Mouse (Mus musculus): ENCODE measurements around the gene Ctrl. TPM values are rescaled to one million over a fixed set of nuclear protein-coding genes. Genes with fewer than 3 reads are reported as not detected.

Ctrl gene
- polyA plus RNA-seq, 1 experiment from 2014 or later = 2.6 TPM

DNA sequence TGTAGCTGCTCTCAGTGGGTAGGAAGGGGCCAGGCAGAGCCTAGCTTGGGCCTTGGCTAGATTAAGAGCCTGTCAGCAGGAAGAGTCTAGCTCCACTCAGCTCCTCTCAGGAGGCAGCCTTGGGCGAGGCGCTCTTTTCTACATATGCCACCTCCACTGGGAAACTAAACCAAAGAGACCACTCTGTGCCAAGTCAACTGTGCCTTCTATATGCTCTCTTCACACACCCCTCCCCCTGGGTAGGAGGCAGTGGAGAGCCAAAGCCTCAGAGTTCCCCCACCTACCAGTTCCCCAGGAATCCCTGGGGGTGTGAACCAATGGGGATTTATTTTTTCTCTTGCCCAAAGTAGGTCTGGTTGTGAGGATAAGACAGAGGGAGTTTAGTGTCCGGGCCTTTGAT is 2.4 kb downstream of the Ctrl start:
- ATAC-seq = no peak

DNA sequence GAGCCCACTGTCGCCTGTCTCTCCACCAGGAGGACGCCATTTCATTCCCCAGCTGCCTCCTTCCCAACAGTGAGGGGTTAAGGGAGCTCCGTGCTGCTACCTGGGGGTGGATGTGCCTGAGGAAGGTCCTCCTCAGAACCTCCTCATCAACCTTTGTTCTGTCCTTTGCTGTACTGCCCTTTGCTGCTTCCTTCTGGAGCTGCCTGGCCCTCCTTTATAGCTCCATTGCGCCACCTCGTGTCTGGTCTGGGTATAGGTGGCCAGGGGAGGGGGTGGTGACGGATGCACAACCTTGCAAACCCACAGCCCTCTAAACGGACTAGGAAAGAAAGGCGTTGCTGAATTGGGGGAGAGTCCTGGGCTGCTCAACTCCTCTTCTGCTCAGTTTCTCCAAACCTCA is 3.1 kb downstream of the Ctrl start:
- Histone ChIP-seq H3K27me3 (replicated peaks; ENCODE audit: control insufficient read depth, insufficient read depth, low read length) (no peaks in the 10 kb centered on the region), H3K36me3 (ENCODE audit: control insufficient read depth, insufficient read depth) (no peaks in the 10 kb centered on the region; the same call in 1 of the 2 replicates), H3K9ac (replicated peaks; ENCODE audit: low read depth, low read length) (peak overlapping the region; percentile 50; the same call in 1 of the 2 replicates), H3K27ac (ENCODE audit: low read length) (no peak overlapping the region), H3K4me3 (replicated peaks; ENCODE audit: low read length) (no peak overlapping the region), H3K4me1 (replicated peaks; ENCODE audit: control insufficient read depth, insufficient read depth, low read length) (peaks cover 4% of the 10 kb centered on the region; the same call in 1 of the 2 replicates), H3K9me3 (ENCODE audit: control insufficient read depth, low read length) (no peaks in the 10 kb centered on the region), H3K4me2 (ENCODE audit: low read length) (no peak overlapping the region)
- peak; percentile 68 for ATAC-seq
- 15% methylated on average over 8 of the region's 8 CpGs for WGBS

More for the DNA sequence above, 2.4 kb downstream of the Ctrl start:
- no peaks in the 10 kb centered on the region for H3K9me3 ChIP-seq (ENCODE audit: control insufficient read depth, low read length)
- H3K27ac ChIP-seq (ENCODE audit: low read length) = no peak overlapping the region
- no peak overlapping the region for H3K4me3 ChIP-seq (replicated peaks; ENCODE audit: low read length)
- no peak overlapping the region for H3K4me2 ChIP-seq (ENCODE audit: low read length)
- H3K4me1 ChIP-seq (replicated peaks; ENCODE audit: control insufficient read depth, insufficient read depth, low read length) = peaks cover 4% of the 10 kb centered on the region
- 95% methylated on average over 3 of the region's 3 CpGs for WGBS
- H3K36me3 ChIP-seq (ENCODE audit: control insufficient read depth, insufficient read depth) = no peaks in the 10 kb centered on the region; the same call in 1 of the 2 replicates
- no peak overlapping the region for H3K9ac ChIP-seq (replicated peaks; ENCODE audit: low read depth, low read length)
- H3K27me3 ChIP-seq (replicated peaks; ENCODE audit: control insufficient read depth, insufficient read depth, low read length) = no peaks in the 10 kb centered on the region

- Histone ChIP-seq H3K9me3 (ENCODE audit: control insufficient read depth, low read length) (no peaks in the 10 kb centered on the region), H3K9ac (replicated peaks; ENCODE audit: low read depth, low read length) (no peak overlapping the region), H3K4me3 (replicated peaks; ENCODE audit: low read length) (no peak overlapping the region), H3K27me3 (replicated peaks; ENCODE audit: control insufficient read depth, insufficient read depth, low read length) (no peaks in the 10 kb centered on the region), H3K4me2 (ENCODE audit: low read length) (no peak overlapping the region), H3K27ac (ENCODE audit: low read length) (no peak overlapping the region), H3K36me3 (ENCODE audit: control insufficient read depth, insufficient read depth) (no peaks in the 10 kb centered on the region; the same call in 1 of the 2 replicates), H3K4me1 (replicated peaks; ENCODE audit: control insufficient read depth, insufficient read depth, low read length) (no peaks in the 10 kb centered on the region)
- no peak for ATAC-seq
- WGBS = 72% methylated on average over 3 of the region's 3 CpGs
Observed at GRCm38 (mm10) chr8:105925123-105925522, 8.5 kb downstream of the Ctrl start.

DNA sequence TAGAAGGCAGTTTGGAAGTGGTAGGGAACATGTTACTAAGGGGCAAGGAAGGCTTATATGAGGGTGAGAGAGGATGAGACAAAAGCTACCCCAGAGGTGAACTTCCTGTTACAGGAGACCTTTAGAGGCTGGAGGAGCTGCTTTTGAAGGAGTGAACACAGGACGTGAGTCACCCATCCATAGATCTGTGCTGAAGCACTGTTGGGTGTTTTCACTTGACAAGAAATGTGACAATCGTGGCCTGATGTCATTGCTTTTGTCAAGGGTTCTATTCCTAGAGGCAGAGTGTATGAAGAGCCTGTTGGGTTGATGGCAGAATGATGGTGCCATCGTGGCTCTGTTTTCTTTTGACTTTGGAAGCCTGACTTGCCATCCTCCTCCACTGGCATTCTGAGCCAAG is 14.3 kb downstream of the Ctrl start:
- Histone ChIP-seq H3K4me3 (replicated peaks; ENCODE audit: low read length) (no peak overlapping the region), H3K9ac (replicated peaks; ENCODE audit: low read depth, low read length) (no peak overlapping the region), H3K9me3 (ENCODE audit: control insufficient read depth, low read length) (no peaks in the 10 kb centered on the region), H3K4me1 (replicated peaks; ENCODE audit: control insufficient read depth, insufficient read depth, low read length) (no peaks in the 10 kb centered on the region), H3K27ac (ENCODE audit: low read length) (no peak overlapping the region), H3K4me2 (ENCODE audit: low read length) (no peak overlapping the region), H3K27me3 (replicated peaks; ENCODE audit: control insufficient read depth, insufficient read depth, low read length) (no peaks in the 10 kb centered on the region), H3K36me3 (ENCODE audit: control insufficient read depth, insufficient read depth) (peaks cover 3% of the 10 kb centered on the region; the same call in 1 of the 2 replicates)
- WGBS = 90% methylated on average over 3 of the region's 3 CpGs
- ATAC-seq = no peak

GRCm38 (mm10) chr8:105900941-105901616 is 32.6 kb downstream of the Ctrl start:
- H3K9ac ChIP-seq (replicated peaks; ENCODE audit: low read depth, low read length) = peak overlapping the region; percentile 99
- H3K27me3 ChIP-seq (replicated peaks; ENCODE audit: control insufficient read depth, insufficient read depth, low read length) = no peaks in the 10 kb centered on the region
- no peaks in the 10 kb centered on the region for H3K9me3 ChIP-seq (ENCODE audit: control insufficient read depth, low read length)
- peak overlapping the region; percentile 92 for H3K4me2 ChIP-seq (ENCODE audit: low read length)
- H3K36me3 ChIP-seq (ENCODE audit: control insufficient read depth, insufficient read depth) = no peaks in the 10 kb centered on the region
- peaks cover 9% of the 10 kb centered on the region for H3K4me1 ChIP-seq (replicated peaks; ENCODE audit: control insufficient read depth, insufficient read depth, low read length)
- ATAC-seq = no peak
- peak overlapping the region; percentile 95 for H3K4me3 ChIP-seq (replicated peaks; ENCODE audit: low read length)
- H3K27ac ChIP-seq (ENCODE audit: low read length) = peak overlapping the region; percentile 75
- 39% methylated on average over 16 of the region's 16 CpGs for WGBS

DNA sequence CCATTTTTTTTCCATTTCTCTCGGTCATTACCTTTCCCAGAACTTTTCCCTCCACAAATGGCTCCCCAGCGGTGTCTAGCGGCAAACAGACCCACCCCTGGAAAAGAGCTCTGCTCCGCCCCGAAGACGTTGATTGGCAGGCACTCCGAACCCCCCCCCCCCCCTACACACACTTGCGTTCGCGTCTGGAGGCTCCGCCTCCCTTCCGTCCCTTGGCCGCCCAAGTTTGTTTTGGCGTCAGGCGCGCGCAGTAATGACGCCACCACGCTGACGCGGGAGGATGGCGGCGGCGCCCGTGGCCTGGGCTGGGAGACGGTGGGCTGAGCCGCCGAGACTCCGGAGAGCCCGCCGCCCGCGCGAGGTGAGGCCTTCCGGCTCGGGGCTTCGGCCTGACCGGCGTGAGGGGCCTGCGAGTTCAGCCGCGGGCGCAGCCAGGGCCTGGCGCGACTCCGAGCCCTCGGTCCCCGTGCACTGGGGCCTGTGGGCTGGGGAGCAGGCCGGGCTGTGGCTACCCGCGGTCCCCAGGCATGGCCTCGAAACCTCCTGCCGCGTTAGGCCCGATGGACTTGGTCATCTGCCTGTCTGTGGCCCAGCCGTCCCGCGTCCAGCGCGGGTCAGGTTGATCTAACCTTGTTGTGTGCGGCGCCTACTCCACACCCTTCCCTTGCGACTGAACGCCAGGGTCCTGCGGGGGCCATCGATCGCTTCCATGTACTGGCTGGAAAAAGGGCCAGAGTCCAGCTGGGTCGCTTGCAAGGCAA is 33.3 kb downstream of the Ctrl start, which contains the start of gene Pskh1:
Gene Pskh1 (plus strand): TSS at position 262 of the 761 bp plus-strand sequence.
- H3K4me3 ChIP-seq (replicated peaks; ENCODE audit: low read length) = peak within 1 kb of the TSS; percentile 95
- no peaks in the 10 kb centered on the region for H3K9me3 ChIP-seq (ENCODE audit: control insufficient read depth, low read length)
- peak within 1 kb of the TSS; percentile 92 for H3K4me2 ChIP-seq (ENCODE audit: low read length)
- ATAC-seq = peak; percentile 95
- H3K27ac ChIP-seq (ENCODE audit: low read length) = peak within 1 kb of the TSS; percentile 75
- peaks cover 9% of the 10 kb centered on the region for H3K4me1 ChIP-seq (replicated peaks; ENCODE audit: control insufficient read depth, insufficient read depth, low read length)
- H3K36me3 ChIP-seq (ENCODE audit: control insufficient read depth, insufficient read depth) = no peaks in the 10 kb centered on the region
- H3K27me3 ChIP-seq (replicated peaks; ENCODE audit: control insufficient read depth, insufficient read depth, low read length) = no peaks in the 10 kb centered on the region
- 0% methylated on average over 68 of the region's 68 CpGs for WGBS
- peak within 1 kb of the TSS; percentile 99 for H3K9ac ChIP-seq (replicated peaks; ENCODE audit: low read depth, low read length)

DNA sequence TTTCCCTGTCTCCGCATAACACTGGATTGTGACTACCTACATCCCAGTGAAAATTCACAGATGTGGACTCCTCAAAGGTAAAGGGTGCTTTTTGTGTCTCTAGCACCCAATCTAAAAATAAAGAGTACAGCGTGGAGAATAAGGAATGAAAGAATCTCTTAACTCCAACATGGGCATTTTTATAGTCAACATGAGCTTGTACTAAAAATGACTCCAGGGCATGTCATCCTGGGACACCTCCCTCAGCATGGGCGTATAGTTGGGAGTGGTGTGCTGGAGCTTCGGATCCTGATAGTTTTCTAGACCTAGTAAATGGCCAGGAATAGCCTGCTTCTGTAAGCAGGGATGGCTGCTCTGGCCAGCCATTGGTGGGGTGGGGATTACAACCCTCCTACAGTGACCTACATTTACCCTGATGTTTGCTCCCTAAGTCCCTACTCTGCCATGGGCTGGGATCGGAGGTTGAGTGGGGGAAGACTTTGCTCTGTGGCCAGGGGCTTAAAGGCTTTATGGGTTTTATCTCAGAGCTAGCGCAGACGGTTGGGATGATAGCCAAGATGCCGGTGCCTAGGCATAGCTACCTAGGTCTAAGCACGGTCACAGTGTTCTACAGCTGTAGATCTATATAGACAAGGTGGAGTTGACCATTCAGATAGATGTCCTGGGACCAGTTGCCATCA is 35.7 kb downstream of the Ctrl start:
- 74% methylated on average over 9 of the region's 9 CpGs for WGBS
- ATAC-seq = no peak
- Histone ChIP-seq H3K27me3 (replicated peaks; ENCODE audit: control insufficient read depth, insufficient read depth, low read length) (no peaks in the 10 kb centered on the region), H3K4me1 (replicated peaks; ENCODE audit: control insufficient read depth, insufficient read depth, low read length) (peaks cover 12% of the 10 kb centered on the region), H3K9ac (replicated peaks; ENCODE audit: low read depth, low read length) (no peak overlapping the region), H3K4me3 (replicated peaks; ENCODE audit: low read length) (no peak overlapping the region), H3K9me3 (ENCODE audit: control insufficient read depth, low read length) (no peaks in the 10 kb centered on the region), H3K27ac (ENCODE audit: low read length) (no peak overlapping the region), H3K36me3 (ENCODE audit: control insufficient read depth, insufficient read depth) (no peaks in the 10 kb centered on the region), H3K4me2 (ENCODE audit: low read length) (no peak overlapping the region)

- 3% methylated on average over 11 of the region's 11 CpGs for WGBS
- Histone ChIP-seq H3K36me3 (ENCODE audit: control insufficient read depth, insufficient read depth) (peaks cover 27% of the 10 kb centered on the region), H3K27me3 (replicated peaks; ENCODE audit: control insufficient read depth, insufficient read depth, low read length) (no peaks in the 10 kb centered on the region), H3K4me2 (ENCODE audit: low read length) (no peak within 1 kb of the TSS), H3K9me3 (ENCODE audit: control insufficient read depth, low read length) (no peaks in the 10 kb centered on the region), H3K27ac (ENCODE audit: low read length) (no peak within 1 kb of the TSS), H3K4me1 (replicated peaks; ENCODE audit: control insufficient read depth, insufficient read depth, low read length) (peaks cover 3% of the 10 kb centered on the region; the same call in 1 of the 2 replicates), H3K9ac (replicated peaks; ENCODE audit: low read depth, low read length) (no peak within 1 kb of the TSS), H3K4me3 (replicated peaks; ENCODE audit: low read length) (no peak within 1 kb of the TSS)
- ATAC-seq = peak; percentile 87
Observed at GRCm38 (mm10) chr8:105893339-105893738, 40.3 kb downstream of the Ctrl start, which contains the start of gene Nrn1l. Gene Nrn1l (plus strand): TSS chr8:105893567.

GRCm38 (mm10) chr8:105892432-105892831 is 41.2 kb downstream of the Ctrl start:
- no peak overlapping the region for H3K9ac ChIP-seq (replicated peaks; ENCODE audit: low read depth, low read length)
- H3K9me3 ChIP-seq (ENCODE audit: control insufficient read depth, low read length) = no peaks in the 10 kb centered on the region
- no peak overlapping the region for H3K4me3 ChIP-seq (replicated peaks; ENCODE audit: low read length)
- no peak for ATAC-seq
- no peak overlapping the region for H3K27ac ChIP-seq (ENCODE audit: low read length)
- H3K36me3 ChIP-seq (ENCODE audit: control insufficient read depth, insufficient read depth) = peaks cover 33% of the 10 kb centered on the region
- H3K4me1 ChIP-seq (replicated peaks; ENCODE audit: control insufficient read depth, insufficient read depth, low read length) = peaks cover 3% of the 10 kb centered on the region; the same call in 1 of the 2 replicates
- H3K27me3 ChIP-seq (replicated peaks; ENCODE audit: control insufficient read depth, insufficient read depth, low read length) = no peaks in the 10 kb centered on the region
- no peak overlapping the region for H3K4me2 ChIP-seq (ENCODE audit: low read length)
- 92% methylated on average over 6 of the region's 6 CpGs for WGBS

Measured in forebrain, embryonic 16.5 days (tissue).